33 mouse cellular contexts compared by ENCODE assay signal in the genomic region with DNA sequence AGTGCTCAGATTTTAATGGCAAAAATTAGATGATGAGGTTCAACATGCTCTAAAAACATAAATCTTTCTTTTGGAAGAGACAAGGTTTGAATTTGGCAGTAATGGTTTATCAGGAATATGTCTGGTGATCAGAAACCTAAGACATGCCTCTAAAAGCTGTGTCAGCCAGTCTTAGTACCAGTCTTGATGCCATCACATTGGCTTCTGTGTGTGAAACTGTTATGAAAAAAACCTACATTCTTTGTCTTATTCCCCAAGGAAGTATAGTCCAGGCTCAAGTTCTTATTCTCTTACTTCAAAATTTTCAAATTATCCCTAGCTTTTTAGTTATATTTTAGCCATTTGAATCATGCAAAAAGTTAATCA.
"Had no signal": no experiment of that assay in that cellular context is flagged by ENCODE, and none has a peak within 500 bp of the region (broad histone marks: within the 10 kb centered on the region; RNA-seq: fewer than 3 reads in every experiment).

No protein-coding gene starts in this region.

- H3K9me3 ChIP-seq: heart, embryonic 12.5 days; heart, embryonic 13.5 days; heart, embryonic 15.5 days; hindbrain, embryonic 10.5 days; hindbrain, embryonic 12.5 days; hindbrain, embryonic 13.5 days; hindbrain, embryonic 15.5 days; intestine, embryonic 15.5 days; kidney, embryonic 15.5 days had no signal

- DNase-seq: heart, postnatal 10 days; heart, postnatal 14 days; heart, postnatal 36 days; heart, postnatal 4 days; kidney, adult 11 months; kidney, adult 18-20 months; kidney, adult 2 months; kidney, adult 8-10 months; kidney, adult 9 months; kidney, postnatal 10 days; kidney, postnatal 14 days; kidney, postnatal 25 days; kidney, postnatal 36 days; kidney, postnatal 4 days; layer of hippocampus, adult 9-11 months; layer of hippocampus, postnatal 36 days had no signal

- H3K4me2 ChIP-seq: heart, embryonic 12.5 days; heart, embryonic 13.5 days; heart, embryonic 15.5 days; hindbrain, embryonic 12.5 days; hindbrain, embryonic 13.5 days; hindbrain, embryonic 14.5 days; hindbrain, embryonic 15.5 days; intestine, embryonic 15.5 days; kidney, embryonic 15.5 days had no signal

- H3K27me3 ChIP-seq: heart, embryonic 12.5 days; heart, embryonic 13.5 days; heart, embryonic 15.5 days; hindbrain, embryonic 12.5 days; hindbrain, embryonic 13.5 days; hindbrain, embryonic 15.5 days; intestine, embryonic 15.5 days; kidney, embryonic 15.5 days had no signal

- ATAC-seq: hindbrain, embryonic 16.5 days; hindbrain, postnatal 0 days; inflammation-experienced regulatory T-cells, adult 6 months; intestine, embryonic 15.5 days; intestine, embryonic 16.5 days; intestine, postnatal 0 days had no signal

- H3K4me1 ChIP-seq: heart, embryonic 12.5 days; heart, embryonic 13.5 days; heart, embryonic 15.5 days; hindbrain, embryonic 10.5 days; hindbrain, embryonic 12.5 days; hindbrain, embryonic 13.5 days; hindbrain, embryonic 15.5 days; intestine, embryonic 15.5 days; kidney, embryonic 15.5 days had no signal

- H3K4me3 ChIP-seq: heart, embryonic 12.5 days; heart, embryonic 13.5 days; heart, embryonic 15.5 days; hindbrain, embryonic 10.5 days; hindbrain, embryonic 12.5 days; hindbrain, embryonic 13.5 days; hindbrain, embryonic 15.5 days; intestine, embryonic 15.5 days; kidney, embryonic 15.5 days; left cerebral cortex, adult 2 months had no signal

- H3K9ac ChIP-seq: heart, embryonic 12.5 days; heart, embryonic 13.5 days; heart, embryonic 15.5 days; hindbrain, embryonic 12.5 days; hindbrain, embryonic 13.5 days; hindbrain, embryonic 14.5 days; hindbrain, embryonic 15.5 days; intestine, embryonic 15.5 days; kidney, embryonic 15.5 days had no signal

- H3K36me3 ChIP-seq: heart, embryonic 12.5 days; heart, embryonic 13.5 days; heart, embryonic 15.5 days; hindbrain, embryonic 10.5 days; hindbrain, embryonic 12.5 days; hindbrain, embryonic 13.5 days; hindbrain, embryonic 15.5 days; intestine, embryonic 15.5 days; kidney, embryonic 15.5 days had no signal

- H3K27ac ChIP-seq: heart, embryonic 13.5 days; heart, embryonic 15.5 days; hindbrain, embryonic 10.5 days; hindbrain, embryonic 12.5 days; hindbrain, embryonic 13.5 days; hindbrain, embryonic 14.5 days; hindbrain, embryonic 15.5 days; hindbrain, postnatal 0 days; intestine, embryonic 15.5 days; kidney, embryonic 15.5 days; kidney, postnatal 0 days; left cerebral cortex, adult 2 months had no signal
